Mouse (Mus musculus) liver, adult 2 months (tissue): Measurements from ENCODE around the gene Pak7. TPM values are rescaled to one million over a fixed set of nuclear protein-coding genes. Genes with fewer than 3 reads are reported as not detected.

Experiments
- DNase-seq: peaks from one replicate; pipeline ENCODE4 v3.0.0-alpha.2; 2011; ENCODE audit warnings: low read depth, low spot score; ENCODE audit errors: extremely low read depth
- H3K27ac ChIP-seq: fragments of 200-500 bp; replicated peaks from 2 replicates; pipeline ENCODE4 v1.5.1; 2012; ENCODE audit warnings: low read depth, mild to moderate bottlenecking, control low read depth, inconsistent platforms, low read length; ENCODE audit not compliant: insufficient read depth
- H3K27me3 ChIP-seq: fragments of 200-500 bp; 2 replicates; pipeline ENCODE4 v1.6.1; 2012; ENCODE audit warnings: mild to moderate bottlenecking, moderate library complexity, low read length, inconsistent platforms; ENCODE audit not compliant: control insufficient read depth, insufficient read depth
- H3K36me3 ChIP-seq: fragments of 200-500 bp; 2 replicates; pipeline ENCODE4 v1.6.1; 2012; ENCODE audit warnings: low read length, inconsistent platforms; ENCODE audit not compliant: control insufficient read depth, insufficient read depth
- H3K4me1 ChIP-seq: fragments of 200-500 bp; 2 replicates; pipeline ENCODE4 v1.6.1; 2011; ENCODE audit warnings: low read length; ENCODE audit not compliant: control insufficient read depth, insufficient read depth
- H3K4me3 ChIP-seq: fragments of 200-500 bp; 2 replicates; pipeline ENCODE4 v1.5.1; 2011; ENCODE audit warnings: low read depth, mild to moderate bottlenecking, control low read depth, low read length, moderate library complexity; ENCODE audit not compliant: insufficient read depth
- H3K79me2 ChIP-seq: fragments of 200-500 bp; 2 replicates; pipeline ENCODE4 v1.6.1; 2012; ENCODE audit warnings: inconsistent platforms, mild to moderate bottlenecking, low read length, moderate library complexity; ENCODE audit not compliant: control insufficient read depth, insufficient read depth
- H3K9ac ChIP-seq: fragments of 200-500 bp; 2 replicates; pipeline ENCODE4 v1.6.1; 2012; ENCODE audit warnings: low read depth, mild to moderate bottlenecking, control low read depth, inconsistent platforms, low read length
- CTCF ChIP-seq: fragments of 200-500 bp; IDR thresholded peaks from 2 replicates; pipeline ENCODE4 v1.5.1; 2011; ENCODE audit warnings: low read depth, low read length, control low read depth
- POLR2A ChIP-seq: fragments of 200-500 bp; IDR thresholded peaks from 2 replicates; pipeline ENCODE4 v1.6.1; 2011; ENCODE audit warnings: low read length, control low read depth; ENCODE audit not compliant: insufficient read depth; ENCODE audit errors: extremely low read depth
- WGBS: fragments of 180-500 bp; shearing (Covaris S2); methylation state at CpG from one replicate; pipeline ENCODE4 v1.1.7; 2018; 5-methylcytosine and 5-hydroxymethylcytosine counted together
- polyA plus RNA-seq: library from polyadenylated mRNA; depleted of rRNA; stranded (reverse); fragments of >200 nt; gene quantifications from 2 replicates; pipeline ENCODE4 v1.2.3, GENCODE M21; 2012; rRNA removed
- total RNA-seq: library from RNA; depleted of rRNA; stranded (reverse); fragments of >200 nt; gene quantifications from 2 replicates; pipeline ENCODE4 v1.2.3, GENCODE M21; 2014; rRNA removed

Gene Pak7
- total RNA-seq (not detected in 2 replicates), polyA plus RNA-seq (not detected in 2 replicates)

DNA sequence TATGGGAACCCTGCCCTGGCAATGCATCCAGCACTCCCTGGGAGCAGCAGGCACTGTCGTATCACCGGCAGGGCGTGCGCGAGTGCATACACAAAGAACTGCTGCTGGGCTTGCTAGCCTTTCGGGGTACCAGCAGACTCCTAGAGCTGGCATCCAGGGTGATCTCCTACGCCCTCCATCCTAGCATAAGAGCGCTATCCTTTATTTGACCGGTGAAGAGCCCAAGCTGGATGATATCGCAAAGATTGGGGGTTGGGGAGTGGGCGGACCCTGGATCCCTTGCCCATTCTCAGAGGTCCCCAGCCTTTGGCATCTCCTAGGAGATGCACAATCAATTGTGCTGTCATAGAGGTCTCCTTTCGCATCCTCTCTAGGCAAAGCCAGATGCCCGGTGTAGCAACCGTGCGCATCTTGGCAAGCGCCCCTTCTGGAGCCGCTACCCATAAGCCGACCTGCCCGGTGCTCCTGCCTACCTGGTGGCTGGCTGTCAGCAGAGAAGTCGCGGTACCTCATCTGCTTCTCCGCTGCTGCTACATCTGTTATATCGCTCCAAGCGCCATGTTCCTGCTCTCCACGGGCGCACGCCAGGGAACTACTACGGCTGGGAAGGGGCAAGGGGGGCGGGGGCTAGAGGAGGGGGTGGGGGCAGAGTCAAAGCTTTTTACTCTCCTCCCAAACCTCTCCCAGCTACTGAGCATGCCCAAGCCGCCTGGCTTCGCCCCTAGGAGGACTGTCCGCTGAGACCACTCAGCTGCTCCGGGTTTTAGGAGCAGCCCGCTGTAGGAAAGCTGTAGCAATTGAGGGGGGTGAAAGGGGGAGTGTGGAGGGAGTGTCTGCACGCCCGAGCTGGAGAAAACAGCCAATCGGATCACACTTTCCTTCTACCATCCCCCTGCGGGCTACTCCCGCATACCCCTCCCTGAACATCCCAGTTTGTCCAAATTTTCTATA, at the start of gene Pak7:
Gene Pak7, minus strand, starts transcription at position 787 of the 951 bp plus-strand sequence.
- Histone ChIP-seq H3K4me3 (no peak within 1 kb of the TSS), H3K27ac (no peak within 1 kb of the TSS), H3K27me3 (peaks cover 4% of the 10 kb centered on the region), H3K79me2 (no peaks in the 10 kb centered on the region), H3K36me3 (no peaks in the 10 kb centered on the region), H3K9ac (no peak within 1 kb of the TSS), H3K4me1 (no peaks in the 10 kb centered on the region)
- WGBS, result 5% methylated on average over 39 of the region's 39 CpGs
- TF ChIP-seq CTCF (no peak), POLR2A (no peak)
- DNase-seq, result no peak

DNA sequence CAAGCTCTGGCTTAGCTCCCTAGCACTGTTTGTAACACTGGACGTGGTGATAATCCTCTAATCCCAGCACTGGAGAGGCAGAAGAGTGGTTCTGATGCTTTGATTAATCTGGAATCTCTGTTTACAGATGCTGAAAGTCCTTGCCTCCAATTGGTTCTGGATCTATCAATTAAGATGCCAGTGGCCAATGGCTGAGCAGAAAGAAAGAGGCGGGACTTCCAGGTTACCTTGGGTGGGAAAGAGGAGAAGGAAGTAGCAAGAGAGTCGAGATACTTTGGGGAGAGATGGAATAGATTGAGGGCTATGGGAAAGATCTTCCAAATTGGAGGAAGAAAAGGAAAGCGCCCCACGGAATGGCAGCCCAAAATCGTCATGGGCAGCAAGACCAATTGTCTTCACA, 37.8 kb upstream of the Pak7 start:
- Histone ChIP-seq H3K4me1 (no peaks in the 10 kb centered on the region), H3K4me3 (no peak overlapping the region), H3K9ac (no peak overlapping the region), H3K79me2 (no peaks in the 10 kb centered on the region), H3K36me3 (no peaks in the 10 kb centered on the region), H3K27ac (no peak overlapping the region), H3K27me3 (no peaks in the 10 kb centered on the region)
- WGBS, result 76% methylated on average over 6 of the region's 6 CpGs
- TF ChIP-seq CTCF (no peak), POLR2A (no peak)
- DNase-seq, result no peak

DNA sequence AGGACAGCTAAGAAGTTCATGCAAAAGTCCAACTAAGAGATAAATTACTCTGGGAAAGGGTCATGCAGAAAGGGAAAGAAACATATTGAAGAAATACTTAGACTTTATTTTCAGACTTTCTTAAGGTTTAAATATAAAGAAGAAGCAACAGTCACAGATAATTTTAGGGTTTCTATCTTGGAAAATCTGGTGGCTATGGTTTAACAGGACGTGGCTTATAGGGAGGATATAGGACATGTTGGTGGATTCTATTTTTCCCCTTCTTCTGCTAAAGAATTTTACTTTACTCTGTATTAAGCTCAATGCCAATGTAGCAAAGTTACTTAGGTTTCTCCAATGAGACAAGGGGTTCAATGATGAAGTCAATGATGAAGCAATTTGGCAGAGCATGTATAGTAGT, 31.8 kb upstream of the Pak7 start:
- Histone ChIP-seq H3K4me1 (no peaks in the 10 kb centered on the region), H3K27me3 (no peaks in the 10 kb centered on the region), H3K27ac (no peak overlapping the region), H3K4me3 (no peak overlapping the region), H3K79me2 (no peaks in the 10 kb centered on the region), H3K36me3 (no peaks in the 10 kb centered on the region), H3K9ac (no peak overlapping the region)
- DNase-seq, result no peak
- WGBS, result 75% methylated on average over 1 of the region's 1 CpGs
- TF ChIP-seq POLR2A (no peak), CTCF (no peak)

DNA sequence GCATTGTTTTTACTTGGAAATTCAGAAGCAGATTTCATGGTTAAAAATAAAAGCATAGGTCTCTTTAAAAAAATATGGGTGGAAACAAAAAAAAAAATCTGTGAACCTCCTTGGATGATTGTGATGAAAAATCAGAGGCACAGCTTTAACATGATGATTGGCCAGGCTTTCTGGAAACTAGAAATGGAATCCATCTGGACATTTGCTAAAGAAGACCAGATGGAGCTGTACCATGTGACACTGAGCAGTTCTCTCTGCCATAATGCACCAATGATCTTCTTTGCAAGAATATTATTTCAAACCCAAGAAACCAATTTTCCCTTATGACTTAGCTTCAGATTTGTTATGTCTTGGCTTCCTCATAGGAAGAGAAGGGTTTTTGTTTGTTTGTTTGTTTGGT, 28.6 kb upstream of the Pak7 start:
- Histone ChIP-seq H3K36me3 (no peaks in the 10 kb centered on the region), H3K27me3 (no peaks in the 10 kb centered on the region), H3K27ac (no peak overlapping the region), H3K79me2 (no peaks in the 10 kb centered on the region), H3K4me1 (no peaks in the 10 kb centered on the region), H3K9ac (no peak overlapping the region), H3K4me3 (no peak overlapping the region)
- TF ChIP-seq CTCF (no peak), POLR2A (no peak)
- DNase-seq, result no peak

DNA sequence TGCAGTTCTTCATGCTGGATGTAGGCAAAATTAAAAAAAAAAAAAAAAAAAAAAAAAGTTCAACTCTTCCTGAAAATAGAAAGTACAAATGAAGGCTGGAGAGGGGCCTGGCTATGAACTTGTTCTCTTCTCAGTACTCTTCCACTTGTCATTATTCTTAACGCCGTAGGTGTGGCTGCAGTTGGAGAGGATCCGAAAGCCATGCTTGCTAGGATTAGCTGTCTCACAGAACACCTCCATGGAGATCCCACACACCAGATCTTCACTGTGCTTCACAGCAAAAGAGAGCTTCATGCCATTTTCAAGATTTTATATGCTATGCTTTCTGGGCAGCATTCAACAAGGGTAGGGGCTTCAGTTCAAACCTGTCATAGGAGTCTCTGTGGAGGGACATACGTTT, 14.8 kb upstream of the Pak7 start:
- Histone ChIP-seq H3K36me3 (no peaks in the 10 kb centered on the region), H3K79me2 (no peaks in the 10 kb centered on the region), H3K4me1 (no peaks in the 10 kb centered on the region), H3K27ac (no peak overlapping the region), H3K4me3 (no peak overlapping the region), H3K27me3 (no peaks in the 10 kb centered on the region), H3K9ac (no peak overlapping the region)
- TF ChIP-seq CTCF (no peak), POLR2A (no peak)
- DNase-seq, result no peak
- WGBS, result 85% methylated on average over 4 of the region's 4 CpGs

DNA sequence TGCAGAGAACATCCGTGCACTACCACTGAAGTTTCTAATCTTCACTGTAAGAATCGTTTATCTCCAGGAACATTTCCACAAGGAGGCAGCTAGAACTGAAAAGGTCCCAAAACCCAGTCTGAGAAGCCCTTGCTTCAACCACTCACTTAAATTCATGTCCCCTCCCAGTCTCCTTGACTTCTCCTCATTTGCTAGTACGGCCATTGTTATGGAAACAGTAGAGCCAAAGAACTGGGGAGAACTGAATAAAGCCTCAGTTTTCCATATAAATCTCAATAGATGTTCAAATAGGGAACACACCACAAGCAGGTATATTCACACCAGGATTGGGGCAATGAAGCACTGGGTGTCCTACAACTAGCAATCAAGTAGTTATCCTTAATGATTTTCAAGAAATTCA, 12.4 kb downstream of the Pak7 start:
- 71% methylated on average over 3 of the region's 3 CpGs for WGBS
- H3K4me3 ChIP-seq, result no peak overlapping the region
- no peaks in the 10 kb centered on the region for H3K4me1 ChIP-seq
- no peaks in the 10 kb centered on the region for H3K36me3 ChIP-seq
- no peak overlapping the region for H3K9ac ChIP-seq
- H3K27me3 ChIP-seq, result no peaks in the 10 kb centered on the region
- H3K27ac ChIP-seq, result no peak overlapping the region
- no peak for TF ChIP-seq CTCF
- no peak for TF ChIP-seq POLR2A
- H3K79me2 ChIP-seq, result no peaks in the 10 kb centered on the region
- no peak for DNase-seq
